ENCODE assay signal across 7 mouse cellular contexts in genomic region chr7:139746803-139747202, GRCm38 (mm10).
DNase-seq lines count a peak whose midpoint lies in the region; ATAC-seq lines count a peak whose summit lies in the region.

No protein-coding gene starts in this region.

- DNase-seq in layer of hippocampus, adult 11-12 months (ENCODE audit: low spot score), result peak; percentile 51
- DNase-seq in layer of hippocampus, postnatal 36 days, result no peak
- DNase-seq in MN1 (ENCODE audit: low spot score), result peak; percentile 16
- DNase-seq in adrenal gland, postnatal 36 days, result peak; percentile 2 to 47
- peak; percentile 42 to 54 for DNase-seq in kidney, postnatal 25 days
- peak; percentile 6 to 53 for DNase-seq in thymus, postnatal 10 days (ENCODE audit: low spot score in 2 of 2)

- no peak for ATAC-seq in monocyte, adult 5-6 weeks (replicated peaks; ENCODE audit: insufficient number of reproducible peaks, low FRiP score, low TSS enrichment, poor library complexity, severe bottlenecking)

Comparison
In these comparisons a context has a peak if more than half of its experiments do, and no peak if none do; other contexts are left out.
1. DNase-seq: peak in layer of hippocampus, adult 11-12 months (single experiment), MN1 (single experiment), adrenal gland, postnatal 36 days (2 of 2), kidney, postnatal 25 days (2 of 2) and thymus, postnatal 10 days (2 of 2); none in layer of hippocampus, postnatal 36 days (0 of 2).